Mouse (Mus musculus) urinary bladder, adult 2 months (tissue): ENCODE measurements around the gene Zscan12. TPM values are rescaled to one million over a fixed set of nuclear protein-coding genes. Genes with fewer than 3 reads are reported as not detected.

Experiments used
- DNase-seq: peaks from one replicate; pipeline ENCODE4 v3.0.0; 2022; ENCODE audit warnings: low spot score
- polyA plus RNA-seq: library from polyadenylated mRNA; depleted of rRNA; stranded (reverse); fragments of >200 nt; gene quantifications from 2 replicates; pipeline ENCODE4 v1.2.3, GENCODE M21; 2012; rRNA removed

The Zscan12 gene
- polyA plus RNA-seq = 7.9 and 8.0 TPM in 2 replicates

DNA sequence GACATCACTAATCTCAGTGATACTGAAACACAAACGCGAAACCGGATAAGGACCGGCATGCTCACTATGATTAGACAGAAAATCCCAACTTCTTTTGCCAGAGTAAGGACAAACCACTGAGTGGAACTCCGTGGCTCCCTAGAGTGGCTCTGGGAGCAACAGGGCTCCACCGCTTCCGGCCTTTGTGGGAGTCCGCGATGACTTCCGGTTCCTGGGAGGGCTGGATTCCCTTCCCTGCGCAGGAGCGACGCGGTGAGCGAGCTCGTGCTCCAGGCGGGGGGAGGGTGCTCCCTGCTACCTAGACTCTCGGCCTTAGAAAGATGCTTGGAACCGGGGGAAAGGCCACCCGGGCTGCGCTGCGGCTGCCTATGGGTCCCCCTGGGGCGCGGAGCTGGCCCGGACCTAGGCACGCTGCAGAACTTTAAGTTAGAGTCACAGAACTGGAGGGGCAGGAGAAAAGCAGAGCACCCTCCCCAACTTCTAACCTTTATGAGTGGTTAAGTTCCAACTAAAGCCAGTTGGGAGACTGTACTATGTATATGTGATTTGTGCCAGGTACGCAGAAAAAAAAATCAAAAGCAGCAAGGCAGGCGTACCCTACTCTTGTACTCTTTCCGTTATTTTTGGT is at the start of gene Zscan12:
Gene Zscan12 (plus strand): TSS at position 200 of the 628 bp plus-strand sequence.
- peak; percentile 76 for DNase-seq

DNA sequence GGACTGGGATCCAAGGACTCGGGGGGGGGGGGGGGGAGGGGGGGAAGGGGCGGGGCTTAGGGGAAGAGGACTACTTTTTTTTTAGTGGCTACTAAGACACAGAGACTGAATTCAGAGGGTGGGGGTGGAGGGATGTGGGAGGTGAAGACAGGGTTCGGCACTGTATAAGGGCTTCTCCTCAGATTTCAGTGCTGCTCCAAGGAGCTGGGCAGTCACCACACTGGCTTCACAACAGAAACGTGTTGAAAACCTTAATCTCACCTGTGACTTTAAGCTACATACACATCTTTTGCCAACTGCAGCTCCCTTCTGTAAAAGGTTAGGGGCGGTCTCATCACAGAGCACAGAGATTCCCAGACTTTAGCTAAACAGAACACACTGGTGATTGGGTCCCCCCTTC is 49.8 kb upstream of the Zscan12 start:
- no peak for DNase-seq

DNA sequence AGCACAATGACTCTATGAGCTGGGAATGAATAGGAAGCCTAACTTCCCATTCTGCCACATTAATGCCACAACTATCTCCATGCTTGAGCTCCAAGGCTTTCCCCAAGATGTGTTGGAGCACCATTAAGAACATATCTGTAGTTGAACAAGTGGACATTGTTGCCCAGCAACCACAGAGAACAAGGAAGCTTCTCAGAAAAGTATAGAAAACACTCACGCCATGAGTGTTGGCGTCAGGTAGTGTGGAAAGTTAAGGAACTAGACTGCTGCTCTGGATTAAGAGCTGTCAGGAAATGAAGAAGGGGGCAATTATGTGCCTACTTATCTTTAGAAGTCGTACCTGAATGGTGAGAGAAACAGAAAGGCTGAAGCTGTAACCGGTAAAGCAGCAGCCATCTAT is 48.7 kb upstream of the Zscan12 start:
- DNase-seq = no peak

DNA sequence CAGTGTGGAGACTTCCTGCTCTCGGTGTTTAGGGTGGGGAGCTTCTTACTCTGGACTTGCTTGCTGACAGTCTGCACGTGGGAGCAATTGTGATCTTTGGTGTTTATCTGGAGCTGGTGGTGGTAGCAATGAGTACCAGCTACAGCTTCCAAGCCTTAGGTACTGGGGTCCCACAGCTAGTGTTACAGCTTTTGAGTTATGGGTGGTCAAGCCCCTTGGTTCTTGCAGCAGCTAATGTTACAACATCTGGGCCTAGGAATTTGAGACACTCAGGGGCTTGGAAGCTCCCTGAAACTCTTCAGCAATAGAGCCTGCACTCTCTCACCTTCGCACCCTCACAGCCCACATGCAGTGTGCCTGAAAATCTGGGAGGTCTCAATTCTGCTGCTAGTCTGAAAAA is 42.4 kb upstream of the Zscan12 start:
- DNase-seq = no peak

DNA sequence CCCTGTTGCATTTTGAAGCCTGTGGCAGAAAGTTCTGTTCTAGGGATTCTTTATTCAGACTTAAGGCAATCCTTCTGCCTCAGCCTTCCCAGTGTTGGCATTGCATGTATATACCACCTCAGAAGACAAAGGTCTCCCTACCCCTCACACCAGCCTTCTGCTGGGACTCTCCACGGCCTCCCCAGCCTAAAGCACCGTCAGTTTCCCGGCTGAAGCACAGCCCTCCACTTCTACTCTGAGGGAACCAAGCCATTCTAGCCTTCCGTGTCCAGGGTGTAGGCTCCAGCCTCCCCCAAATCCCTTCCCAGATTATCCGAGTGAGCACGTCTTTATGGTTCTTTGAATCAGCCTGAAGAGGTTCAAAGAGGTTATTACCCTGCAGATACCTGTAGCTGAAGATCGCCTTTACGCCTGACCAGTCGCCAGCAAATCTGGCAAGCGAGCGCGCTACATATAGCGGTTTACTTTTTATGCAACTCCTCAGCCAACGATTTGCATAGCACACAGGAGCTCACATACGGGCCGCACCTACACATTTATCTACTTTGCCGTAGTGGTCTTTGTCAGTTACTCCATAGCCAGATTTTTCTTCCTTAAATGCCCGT is 40.6 kb upstream of the Zscan12 start:
- DNase-seq = no peak

DNA sequence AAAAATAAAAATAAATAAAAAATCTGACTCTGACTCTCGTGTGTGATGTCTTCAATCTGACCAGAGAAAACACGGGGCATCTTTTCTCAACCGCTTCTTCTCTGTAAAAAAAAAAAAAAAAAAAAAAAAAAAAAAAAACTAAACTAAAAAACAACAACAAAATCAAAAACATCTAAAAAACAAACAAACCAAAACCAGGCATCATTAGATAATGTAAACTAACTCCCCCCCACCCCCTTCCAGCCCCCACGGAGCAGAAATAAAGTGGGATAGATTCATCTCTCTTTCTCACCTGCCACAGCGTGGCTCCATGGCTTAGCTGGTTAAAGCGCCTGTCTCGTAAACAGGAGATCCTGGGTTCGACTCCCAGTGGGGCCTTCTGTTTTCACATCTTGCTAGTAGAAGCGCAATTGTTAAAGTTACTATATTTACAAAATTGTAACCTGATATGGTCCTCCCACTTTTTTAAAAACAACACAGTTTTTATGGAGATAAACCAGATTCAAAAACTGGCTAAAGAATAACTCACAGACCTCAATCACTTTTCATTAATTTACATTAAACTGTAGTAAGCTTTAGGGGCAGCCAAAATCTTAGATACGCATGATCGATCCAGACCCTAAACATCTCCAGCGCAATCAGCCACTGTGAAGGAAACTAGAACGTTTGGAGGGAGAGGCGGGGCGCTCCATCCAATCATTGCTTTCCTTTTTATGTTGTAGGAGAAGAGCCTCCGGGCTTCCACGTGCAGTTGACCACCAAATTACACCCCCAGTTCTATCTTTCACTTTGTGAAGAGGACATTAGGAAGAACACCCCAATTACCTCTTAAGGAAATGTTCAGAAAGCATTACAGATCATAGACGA is 39.9 kb upstream of the Zscan12 start:
- no peak for DNase-seq

DNA sequence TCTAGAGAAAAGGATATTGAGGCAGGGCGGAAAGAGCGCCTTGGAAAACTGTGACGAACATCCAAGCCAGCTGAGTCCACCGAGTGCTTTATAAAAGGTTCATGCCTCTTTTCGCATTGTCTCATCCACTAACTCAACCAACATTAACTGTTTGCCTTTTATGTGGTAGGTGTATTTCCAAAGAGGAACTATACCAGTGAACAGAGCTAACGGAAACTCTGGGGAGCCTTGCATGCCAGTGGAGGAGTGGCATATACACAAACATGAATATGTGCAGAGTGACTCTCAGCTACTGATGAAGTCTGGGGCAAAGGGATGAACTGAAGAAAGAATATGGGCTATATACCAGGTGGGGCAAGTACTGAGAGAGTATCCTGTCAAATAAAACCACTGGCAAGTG is 39.2 kb upstream of the Zscan12 start:
- no peak for DNase-seq

DNA sequence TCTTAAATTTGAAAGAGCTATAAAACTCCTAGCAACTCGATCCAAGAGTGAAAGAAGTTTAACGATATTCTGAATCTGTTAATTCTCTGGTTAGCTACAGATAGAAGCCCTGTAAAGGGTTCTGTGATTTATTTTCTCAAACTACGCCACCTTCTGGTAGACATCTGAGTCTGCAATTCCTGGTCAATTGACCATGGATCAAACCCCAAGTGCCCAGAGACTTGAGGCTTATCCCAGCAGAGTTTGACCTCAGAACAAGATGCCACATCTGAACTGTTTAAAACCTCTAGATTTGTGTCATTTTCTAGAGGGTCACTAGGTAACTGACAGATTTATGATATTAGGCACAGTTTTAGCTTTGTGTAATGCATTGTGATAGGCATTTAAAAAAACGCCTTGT is 36.4 kb upstream of the Zscan12 start:
- no peak for DNase-seq

DNA sequence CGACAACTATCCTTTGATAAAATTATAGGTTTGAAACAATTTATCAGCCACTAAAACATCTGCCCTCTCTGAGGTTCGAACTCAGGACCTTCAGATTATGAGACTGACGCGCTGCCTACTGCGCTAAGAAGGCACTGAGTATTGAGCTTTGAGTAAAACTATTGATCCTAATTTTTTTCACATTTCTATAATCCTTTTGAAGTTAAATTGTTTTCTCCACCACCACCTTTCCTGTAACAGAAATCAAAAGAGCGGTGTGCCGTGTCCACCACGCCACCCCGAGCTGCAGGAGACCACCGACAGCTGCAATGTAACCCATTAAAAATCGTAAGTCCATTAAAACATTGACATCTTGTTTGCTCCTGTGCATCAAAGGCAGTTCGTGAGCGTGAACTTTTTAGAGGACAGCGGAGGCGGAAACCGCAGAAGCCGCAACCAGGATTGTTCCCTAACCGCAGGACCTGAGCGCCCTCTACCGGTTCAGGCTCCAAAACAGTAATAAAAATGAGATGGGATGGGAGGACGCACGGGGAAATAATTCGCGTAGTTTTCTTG is 35.9 kb upstream of the Zscan12 start:
- peak; percentile 60 for DNase-seq

DNA sequence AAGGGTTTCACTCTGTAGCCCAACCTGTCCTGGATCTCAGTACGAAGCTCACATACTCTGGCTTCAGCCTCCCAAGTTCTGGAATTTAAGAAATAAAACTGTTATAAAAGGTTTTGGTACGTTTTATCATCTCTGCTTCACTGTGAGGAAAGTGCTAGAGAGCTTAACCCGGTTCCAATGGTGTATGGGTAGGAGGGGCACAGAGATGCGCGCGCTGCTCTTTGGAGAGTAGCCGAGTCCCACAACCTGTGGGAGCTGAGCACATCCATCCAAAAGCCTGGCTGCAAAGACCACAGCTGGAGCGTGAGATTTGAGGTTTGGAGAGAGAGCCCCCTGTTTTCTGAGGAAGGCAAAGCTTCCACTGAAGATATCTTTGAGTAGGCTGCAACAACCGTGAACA is 35.2 kb upstream of the Zscan12 start:
- no peak for DNase-seq

DNA sequence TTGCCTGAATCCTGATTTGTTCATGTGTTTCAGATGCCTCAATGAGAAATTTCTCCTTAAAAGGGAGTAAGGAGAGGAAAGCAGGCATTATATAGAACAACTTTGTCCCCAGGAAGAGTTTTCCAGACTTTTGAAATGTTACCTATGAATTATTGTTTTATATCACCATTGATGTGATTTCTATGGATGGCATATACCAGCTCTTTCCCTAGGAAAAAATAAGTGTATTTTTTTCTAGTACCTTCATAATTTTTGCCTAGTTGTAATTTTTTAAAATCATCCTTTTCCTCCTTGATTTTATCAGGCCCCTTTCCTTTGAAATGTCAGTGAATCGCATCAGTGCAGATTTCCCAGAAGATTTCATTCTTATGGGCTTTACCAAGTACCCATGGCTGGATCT is 16.0 kb upstream of the Zscan12 start, which contains the start of gene Olfr1367:
Gene Olfr1367 (plus strand): TSS at position 301 of the 400 bp plus-strand sequence.
- no peak for DNase-seq

DNA sequence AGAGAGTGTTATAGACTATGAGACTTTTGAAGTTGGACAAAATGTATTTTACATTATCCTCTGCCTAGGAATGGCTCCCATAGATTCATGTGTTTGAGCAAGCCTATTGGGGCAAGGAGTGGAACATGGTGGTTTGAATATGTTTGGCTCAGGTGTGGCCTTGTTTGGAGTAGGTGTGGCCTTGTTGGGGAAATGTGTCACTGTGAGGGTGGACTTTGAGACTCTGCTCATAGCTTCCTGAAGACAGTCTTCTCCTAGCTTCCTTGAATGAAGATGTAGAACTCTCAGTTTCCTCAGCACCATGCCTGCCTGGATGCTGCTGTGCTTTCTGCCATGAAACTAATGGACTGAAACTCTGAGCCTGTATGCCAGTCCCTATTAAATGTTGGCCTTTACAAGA is 12.0 kb upstream of the Zscan12 start:
- no peak for DNase-seq

DNA sequence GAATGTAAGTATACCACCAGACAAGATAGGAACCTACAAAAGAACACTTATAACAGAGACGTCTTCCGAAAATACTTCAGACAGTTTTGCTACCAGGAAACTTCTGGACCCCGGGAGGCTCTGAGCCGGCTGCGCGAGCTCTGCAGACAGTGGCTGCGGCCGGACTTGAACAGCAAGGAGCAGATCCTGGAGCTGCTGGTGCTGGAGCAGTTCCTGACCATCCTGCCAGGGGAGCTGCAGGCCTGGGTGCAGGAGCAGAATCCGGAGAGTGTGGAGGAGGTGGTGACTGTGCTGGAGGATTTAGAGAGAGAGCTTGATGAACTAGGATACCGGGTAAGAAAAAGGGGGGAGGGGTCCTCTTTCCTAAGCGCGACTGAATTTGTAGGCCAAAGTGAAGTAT is 1.1 kb downstream of the Zscan12 start:
- no peak for DNase-seq

DNA sequence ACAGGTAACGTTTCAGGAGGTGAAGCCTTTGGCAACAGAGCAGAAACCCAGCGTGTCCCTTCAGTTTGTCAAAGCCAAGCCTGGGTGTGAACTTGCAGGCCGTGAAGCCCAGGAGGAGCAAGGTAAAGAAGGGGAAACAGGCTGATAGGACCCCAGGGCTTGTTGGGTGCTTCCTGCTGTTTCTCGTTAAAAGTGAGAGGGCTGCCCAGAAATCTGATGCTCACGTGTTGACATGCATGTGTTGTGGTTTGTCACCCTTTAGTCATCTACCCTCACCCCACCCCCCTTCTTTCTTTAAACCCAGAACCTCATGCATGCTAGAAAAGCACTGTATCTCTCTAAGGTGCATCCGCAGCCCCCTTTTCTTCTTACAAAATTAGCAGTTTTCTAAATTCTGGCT is 4.0 kb downstream of the Zscan12 start:
- no peak for DNase-seq

DNA sequence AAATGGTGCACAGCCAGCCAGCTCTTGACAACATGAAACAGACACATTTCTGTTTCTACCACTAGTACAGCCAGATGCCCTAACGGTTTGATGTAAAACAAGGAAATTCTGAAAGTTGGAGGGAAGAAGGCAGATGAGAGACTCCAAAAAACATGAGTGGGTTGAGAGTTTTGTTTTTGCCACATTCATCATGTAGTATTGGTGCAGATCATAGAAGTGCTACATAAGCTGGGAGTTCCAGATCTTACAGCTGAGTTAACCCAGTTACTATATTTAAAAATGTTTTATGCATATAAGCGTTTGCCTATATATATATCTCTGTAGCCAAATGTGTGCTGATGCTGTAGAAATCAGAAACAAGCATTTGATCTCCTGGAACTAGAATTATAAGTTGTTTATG is 10.1 kb downstream of the Zscan12 start:
- DNase-seq = no peak

DNA sequence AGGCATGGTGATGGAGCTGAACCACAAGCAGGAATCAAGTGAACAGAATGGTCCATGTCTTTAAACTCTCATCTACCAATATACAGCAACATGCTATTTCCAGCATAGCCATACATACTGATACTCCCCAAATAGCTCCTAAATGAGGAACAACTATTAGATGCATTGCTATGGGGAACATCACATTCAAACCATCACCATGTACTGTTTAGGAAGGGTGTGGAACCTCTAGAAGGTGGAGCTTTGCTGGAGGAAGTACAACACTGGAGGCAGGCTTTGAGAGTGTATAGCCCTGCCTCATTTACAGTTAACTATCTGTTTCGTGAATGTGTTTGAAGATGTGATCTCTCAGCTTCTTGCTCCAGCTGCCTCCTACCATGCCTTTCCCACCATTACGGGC is 15.2 kb downstream of the Zscan12 start:
- no peak for DNase-seq

DNA sequence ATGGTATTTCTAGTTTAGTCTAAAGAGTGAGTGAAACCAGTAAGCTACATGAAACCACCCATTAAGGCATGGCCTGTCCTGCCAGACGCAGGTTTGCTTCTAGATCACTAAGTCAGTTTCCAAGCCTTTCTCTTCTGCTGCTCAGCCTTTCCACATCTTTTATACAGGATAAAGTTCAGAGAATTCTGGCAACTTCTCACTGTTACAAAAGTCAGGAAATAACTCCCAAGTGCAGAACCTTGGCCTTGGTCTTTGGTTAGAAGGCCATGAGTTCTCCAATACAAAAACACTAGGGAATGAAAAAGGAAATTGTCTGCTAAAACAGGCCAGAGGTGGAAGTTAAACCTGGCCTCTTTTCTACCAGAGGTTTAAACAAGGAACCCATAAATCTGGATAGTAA is 32.6 kb downstream of the Zscan12 start:
- no peak for DNase-seq

DNA sequence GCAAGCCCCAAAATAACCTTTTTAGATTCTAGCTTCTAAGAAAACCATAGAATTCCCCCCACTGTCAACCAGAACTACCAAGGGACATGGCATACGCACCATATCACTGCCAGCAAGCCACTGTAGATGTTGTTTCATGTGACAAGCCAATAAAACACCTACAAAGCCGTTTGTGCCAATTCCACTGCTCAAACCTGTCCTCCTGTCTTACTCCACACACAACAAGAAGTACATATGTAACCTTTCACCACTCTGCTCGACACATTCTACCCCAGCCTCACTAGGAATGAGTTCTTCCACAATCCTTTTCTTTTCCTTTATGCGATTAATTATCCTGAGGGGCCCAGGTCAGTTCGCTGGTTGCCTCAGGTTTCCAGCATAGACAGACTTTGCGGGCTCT is 33.0 kb downstream of the Zscan12 start:
- no peak for DNase-seq

DNA sequence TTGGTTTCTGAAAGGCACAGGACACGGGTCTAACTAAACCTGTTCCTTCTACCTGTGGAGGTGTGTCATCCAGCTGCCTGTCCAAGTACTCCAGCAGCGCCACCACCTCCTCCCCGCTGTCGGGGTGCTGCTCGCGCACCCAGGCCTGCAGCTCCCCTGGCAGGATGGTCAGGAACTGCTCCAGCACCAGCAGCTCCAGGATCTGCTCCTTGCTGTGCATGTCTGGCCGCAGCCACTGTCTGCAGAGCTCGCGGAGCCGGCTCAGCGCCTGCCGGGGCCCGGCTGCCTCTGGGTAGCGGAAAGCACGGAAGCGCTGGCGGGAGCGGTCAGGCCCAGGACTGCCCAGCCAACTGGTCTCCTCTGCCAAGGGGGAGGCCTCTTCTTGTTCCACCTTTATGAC is 33.4 kb downstream of the Zscan12 start:
- peak; percentile 36 for DNase-seq

DNA sequence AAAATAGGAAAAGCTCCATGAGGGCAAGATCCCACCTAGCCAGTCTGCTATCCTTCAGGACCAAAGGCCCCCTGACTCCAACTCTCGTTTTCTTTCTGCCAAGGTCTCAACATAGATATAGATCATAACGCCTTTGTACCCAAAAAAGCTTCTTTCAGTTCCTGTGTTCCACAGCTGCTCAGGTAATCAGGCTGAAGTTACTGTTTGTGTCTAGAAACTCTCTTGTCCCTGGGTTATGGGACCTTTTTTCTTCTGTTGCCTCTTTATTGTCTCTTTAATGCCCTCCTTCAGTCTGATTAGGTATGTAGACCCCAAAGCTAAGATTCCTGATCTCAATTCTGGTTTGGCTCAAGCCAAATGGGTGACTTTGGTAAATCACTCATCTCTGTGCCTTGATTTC is 34.9 kb downstream of the Zscan12 start:
- DNase-seq = no peak

DNA sequence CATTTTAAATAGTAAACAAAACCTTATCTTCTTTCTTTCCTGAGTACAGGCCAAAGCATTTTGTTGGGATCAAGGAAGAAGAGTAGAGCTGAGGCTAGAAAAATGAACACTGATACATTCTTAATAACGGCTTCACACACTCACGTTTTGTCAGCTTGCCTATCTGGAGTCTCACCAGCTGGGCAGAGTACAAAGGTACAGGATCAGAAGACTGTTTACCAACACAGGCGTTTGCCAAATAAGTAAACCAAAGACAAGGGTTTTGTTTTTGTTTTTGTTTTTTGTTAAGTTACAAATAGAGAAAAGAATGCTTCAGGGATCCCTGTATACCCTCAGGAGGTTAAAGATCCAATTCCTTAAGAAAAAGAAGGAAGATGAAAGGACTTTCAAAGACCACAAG is 38.5 kb downstream of the Zscan12 start:
- no peak for DNase-seq

DNA sequence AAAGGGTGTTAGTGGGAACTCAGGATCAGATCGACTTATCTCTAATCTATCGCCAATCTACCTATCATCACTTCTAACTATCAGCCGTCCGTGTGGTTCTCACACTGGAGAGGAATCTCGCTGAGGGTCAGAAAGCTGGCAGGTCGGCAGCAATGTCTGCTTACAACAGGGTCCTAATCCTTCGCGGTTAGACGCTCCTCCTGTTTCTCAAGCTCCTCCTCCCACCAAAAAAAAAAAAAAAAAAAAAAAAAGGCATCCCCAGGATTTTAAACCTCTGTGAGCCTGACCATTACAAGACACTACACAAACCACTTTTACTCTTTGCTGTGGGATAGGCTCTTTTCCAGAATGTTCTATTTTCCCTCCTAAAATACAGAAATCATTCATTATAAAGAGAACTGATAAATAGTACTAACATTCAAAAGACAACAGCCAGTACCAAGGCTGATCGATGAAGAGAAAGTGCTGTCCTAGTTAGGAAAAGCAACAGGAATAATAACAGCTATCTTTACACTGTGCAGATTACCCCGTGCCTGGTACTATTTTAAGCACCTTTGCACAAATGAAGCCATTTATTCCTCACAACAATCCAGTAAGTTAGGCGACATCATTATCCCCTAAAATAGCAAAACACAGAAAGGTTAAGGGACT is 39.1 kb downstream of the Zscan12 start:
- no peak for DNase-seq
